Mouse (Mus musculus) B cell, adult 2 months (primary cell): ENCODE data around the gene Gapdhs.
"Not testable (repeated sequence)": the region's sequence is repeated elsewhere in the genome, so short reads cannot be mapped to it uniquely, and the experiment has no call there.

ENCODE experiments used
- DNase-seq, 2 experiments: peaks; one replicate each; pipeline ENCODE4 v3.0.0; 2022

Gene Gapdhs

DNA sequence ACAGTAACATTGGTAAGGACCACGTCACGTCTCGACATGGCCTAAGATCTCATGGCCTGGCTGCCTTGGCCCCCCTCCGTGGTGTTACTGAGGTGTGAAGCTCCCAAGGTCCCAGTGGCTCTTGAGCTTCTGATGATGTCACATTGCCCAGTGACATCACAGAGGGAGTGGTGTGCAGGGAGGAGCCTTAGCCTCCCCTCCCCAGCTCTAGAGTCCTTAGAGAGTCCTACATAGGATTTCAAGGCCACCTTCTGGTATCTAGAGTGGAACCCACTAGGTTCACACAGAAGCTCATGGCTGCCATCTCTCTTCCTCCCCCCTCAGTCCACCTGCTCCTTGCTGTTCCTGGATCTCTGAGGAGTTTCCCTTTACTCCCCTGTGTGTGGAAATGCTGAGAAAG, at the start of gene Gapdhs:
TSS of gene Gapdhs (minus strand) at position 65 of the 400 bp plus-strand sequence.
- not testable (repeated sequence) for DNase-seq

DNA sequence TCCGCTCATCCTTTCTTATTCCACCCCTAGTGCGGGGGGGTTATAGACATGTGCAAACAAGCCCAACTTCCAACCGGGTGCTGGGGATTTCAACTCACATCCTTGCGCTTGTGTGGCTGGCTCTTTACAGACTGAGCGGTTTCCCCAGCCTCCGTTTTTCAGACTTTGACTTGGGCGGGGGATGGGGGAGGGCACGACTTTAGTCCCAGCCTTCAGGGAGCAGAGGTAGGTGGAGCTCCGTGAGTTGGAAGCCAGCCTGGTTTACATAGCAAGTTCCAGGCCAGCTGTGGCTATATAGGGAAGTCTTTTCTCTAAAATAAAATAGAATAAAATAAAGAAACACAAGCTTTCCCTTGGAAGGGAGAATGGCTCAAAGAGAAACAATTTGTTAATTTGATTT, 48.4 kb upstream of the Gapdhs start:
- DNase-seq = no peak

DNA sequence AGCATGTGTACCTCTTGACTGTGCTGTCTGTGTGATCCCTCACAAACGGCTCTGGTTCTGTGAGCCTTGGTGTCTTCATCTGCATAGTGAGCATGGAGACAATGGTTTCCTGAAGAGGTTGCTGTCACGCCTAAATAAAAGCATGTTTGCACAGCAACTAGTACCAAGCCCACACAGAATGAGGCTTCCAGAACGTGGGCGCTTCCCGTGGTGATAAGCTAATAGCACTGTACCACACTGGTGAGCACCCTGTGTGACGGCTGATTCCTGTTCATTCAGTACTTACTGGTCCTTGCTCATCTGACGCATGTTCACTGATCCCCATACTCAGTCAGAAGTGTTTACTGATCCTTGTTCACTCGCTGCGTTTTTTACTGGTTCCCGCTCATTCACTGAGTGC, 46.7 kb upstream of the Gapdhs start:
- no peak for DNase-seq

DNA sequence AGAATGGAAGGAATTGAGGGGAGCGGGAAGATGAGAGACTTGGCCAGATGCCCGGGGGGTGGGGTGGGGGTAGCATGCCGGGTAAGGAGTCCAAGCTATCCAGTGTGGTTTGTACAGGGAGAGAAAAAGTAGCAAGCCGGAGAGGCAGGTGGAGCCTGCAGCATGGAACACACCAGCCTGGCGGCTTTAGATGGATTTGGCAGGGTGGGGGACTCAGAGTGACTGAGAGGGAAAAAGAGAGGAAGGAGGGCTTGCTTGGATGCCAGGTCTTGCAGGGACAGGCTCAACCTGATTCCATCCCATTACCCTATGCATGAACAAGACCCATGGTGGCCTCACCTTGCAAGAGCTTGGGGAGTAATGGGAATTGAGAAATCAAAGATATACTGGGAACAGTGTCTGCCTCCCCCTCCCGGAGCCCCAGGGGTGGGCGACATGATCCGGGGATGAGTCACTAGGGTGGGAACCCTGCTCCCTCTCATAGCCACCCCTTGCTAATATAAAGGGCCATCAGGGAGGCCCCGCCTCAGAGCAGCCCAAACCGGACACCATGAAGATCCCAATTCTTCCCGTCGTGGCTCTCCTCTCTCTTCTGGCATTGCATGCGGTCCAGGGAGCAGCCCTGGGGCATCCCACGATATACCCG, 44.0 kb upstream of the Gapdhs start, which contains the start of gene Krtdap:
TSS of gene Krtdap (plus strand) at position 520 of the 646 bp plus-strand sequence.
- no peak for DNase-seq

GRCm38 (mm10) chr7:30785721-30786546, 42.5 kb upstream of the Gapdhs start:
- DNase-seq = no peak

DNA sequence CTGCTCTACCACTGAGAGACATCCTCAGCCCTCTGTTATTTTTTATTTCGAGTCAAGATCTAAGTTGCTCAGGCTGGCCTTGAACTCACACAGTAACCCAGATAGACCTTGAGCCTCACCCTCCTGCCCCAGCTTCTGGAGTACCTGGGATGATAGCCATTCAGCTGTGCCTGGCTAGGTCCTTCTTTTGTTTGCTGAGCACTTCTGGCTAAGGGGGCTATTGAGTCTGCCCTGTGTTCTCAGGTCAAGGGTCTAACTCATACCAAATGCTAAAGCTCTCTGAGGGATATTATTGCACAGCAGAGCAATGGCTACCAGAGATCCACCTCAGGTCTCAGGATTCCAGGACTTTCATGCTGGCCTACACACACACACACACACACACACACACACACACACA, 41.7 kb upstream of the Gapdhs start:
- DNase-seq = no peak

DNA sequence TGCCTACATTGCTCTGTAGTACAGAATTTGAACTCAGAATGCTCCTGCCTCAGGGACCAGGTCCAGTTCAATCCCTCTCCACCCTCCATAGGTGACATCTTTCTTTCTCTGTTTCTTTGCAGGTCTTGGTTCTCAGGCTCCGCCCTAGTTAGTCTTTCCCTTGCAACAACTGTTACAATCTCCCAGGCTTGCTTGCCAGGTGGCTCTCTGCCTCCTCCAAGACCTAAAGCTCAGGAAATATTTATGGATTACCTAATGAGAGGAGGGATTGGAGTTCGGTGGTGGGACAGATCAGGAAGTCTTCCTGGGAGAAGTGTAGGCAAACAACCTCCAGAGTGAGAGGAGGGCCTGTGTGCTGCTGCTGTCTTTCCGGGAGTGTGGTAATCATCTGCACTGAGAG, 39.2 kb upstream of the Gapdhs start:
- DNase-seq = no peak

DNA sequence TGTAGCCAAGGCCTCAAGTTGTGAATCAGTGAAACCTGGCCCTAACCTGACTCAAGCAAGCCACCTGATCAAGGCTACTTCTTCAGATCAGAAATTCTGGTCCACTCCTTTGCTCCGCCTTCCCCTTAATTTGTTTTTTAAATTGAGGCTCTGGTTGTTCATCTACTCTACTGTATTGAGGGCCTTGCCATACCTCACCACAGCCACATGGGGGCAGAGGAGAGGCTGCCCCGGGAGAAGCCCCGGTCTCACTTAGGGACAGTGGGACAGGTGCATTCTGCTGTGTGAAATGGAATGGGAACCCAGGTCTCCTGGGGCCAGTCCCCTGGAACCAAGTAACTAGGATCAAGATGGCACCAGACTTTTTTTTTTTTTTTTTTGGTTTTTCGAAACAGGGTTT, 38.3 kb upstream of the Gapdhs start:
- DNase-seq = peak; percentile 56 to 58

GRCm38 (mm10) chr7:30777911-30778310, 34.4 kb upstream of the Gapdhs start:
- no peak for DNase-seq

- no peak for DNase-seq
Measured at GRCm38 (mm10) chr7:30777081-30777579, 33.6 kb upstream of the Gapdhs start.

DNA sequence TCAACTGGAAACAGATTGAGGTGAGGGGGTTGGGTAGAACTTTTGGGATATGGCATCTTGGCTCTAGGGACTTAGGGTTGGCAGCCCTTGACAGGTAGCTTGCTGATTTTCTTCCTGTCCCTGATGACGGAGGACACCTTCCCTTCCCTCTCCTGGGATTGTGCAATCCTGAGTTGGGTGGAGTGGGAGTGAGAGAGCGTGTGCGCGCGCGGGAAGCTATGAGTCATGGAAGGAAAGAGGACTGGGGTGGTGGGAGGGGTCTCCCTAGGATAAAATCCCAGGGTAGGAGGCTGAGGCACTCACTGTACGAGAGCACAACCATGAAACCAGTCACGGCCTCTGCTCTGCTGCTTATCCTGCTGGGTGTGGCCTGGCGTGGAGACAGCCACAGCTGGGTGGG, 32.6 kb upstream of the Gapdhs start:
- DNase-seq = no peak

DNA sequence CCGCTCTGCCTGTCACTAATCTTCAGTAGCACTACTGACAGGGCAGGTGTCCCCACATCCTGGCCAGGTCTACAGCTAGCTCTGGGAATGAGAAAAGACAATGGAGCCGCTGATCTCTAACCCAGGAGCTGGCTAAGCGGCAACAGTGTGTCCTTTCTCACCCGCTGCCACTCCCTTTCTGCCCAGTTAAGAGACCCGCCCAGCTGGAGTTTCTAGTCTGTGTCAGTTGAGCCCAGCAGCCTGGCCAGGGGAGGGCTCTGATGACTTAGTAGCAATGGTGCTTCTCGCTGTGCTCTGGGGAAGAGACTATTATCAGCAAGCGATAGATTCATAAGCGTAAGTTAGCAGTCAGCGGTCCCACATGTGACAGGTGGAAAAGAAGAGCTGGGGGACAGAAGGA, 25.8 kb upstream of the Gapdhs start:
- peak; percentile 23 to 29 for DNase-seq

- no peak for DNase-seq
Measured at GRCm38 (mm10) chr7:30766408-30766807, 22.9 kb upstream of the Gapdhs start.

DNA sequence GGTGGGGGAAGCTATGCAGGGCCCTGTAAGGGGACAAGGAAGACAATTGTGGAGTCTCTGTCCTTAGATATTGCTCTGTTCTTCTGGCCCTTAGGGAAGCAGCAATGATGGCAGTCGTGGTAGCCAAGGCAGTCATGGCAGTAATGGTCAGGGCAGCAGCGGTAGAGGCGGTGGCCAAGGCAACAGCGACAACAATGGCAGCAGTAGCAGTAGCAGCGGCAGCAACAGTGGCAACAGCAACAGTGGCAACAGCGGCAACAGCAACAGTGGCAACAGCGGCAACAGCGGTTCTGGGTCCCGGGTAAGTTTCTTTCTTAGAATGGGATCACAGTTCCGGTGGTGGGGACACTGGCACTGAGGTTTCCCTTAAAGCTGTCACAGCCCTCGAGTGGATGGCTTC, 21.7 kb upstream of the Gapdhs start:
- no peak for DNase-seq

GRCm38 (mm10) chr7:30763456-30763855, 20.0 kb upstream of the Gapdhs start, which contains the start of gene Dmkn:
Gene Dmkn (plus strand): TSS chr7:30763756.
- DNase-seq = no peak

DNA sequence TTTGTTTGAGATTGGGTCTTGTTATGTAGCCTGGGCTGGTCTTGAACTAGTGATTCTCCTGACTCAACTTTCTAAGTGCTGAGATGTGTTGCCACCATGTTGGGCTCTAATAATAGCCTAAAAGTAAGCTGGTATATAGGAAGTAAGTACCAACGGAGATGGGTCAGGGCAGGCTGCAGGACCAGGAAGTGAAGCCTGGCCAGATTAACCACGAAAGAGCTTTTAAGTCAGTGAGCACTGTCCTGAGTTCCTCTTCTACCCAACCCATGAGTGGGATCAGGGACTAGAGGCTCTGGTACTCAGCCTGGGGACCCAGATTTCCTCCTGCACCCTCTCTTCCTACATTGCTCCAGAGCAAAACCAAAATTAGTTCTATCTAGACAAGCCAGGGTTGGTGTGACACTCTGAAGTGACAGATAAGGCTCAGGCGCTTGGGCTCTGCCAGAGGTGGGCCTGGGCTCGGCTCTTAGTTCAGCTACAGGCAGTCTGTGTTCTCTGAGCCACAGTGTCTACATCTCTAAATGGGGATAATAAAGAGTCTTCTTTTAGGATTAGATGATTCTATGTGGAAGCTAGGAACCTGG, 18.4 kb upstream of the Gapdhs start:
- no peak for DNase-seq

GRCm38 (mm10) chr7:30758853-30759252, 15.4 kb upstream of the Gapdhs start:
- DNase-seq = peak; percentile 36 to 47

DNA sequence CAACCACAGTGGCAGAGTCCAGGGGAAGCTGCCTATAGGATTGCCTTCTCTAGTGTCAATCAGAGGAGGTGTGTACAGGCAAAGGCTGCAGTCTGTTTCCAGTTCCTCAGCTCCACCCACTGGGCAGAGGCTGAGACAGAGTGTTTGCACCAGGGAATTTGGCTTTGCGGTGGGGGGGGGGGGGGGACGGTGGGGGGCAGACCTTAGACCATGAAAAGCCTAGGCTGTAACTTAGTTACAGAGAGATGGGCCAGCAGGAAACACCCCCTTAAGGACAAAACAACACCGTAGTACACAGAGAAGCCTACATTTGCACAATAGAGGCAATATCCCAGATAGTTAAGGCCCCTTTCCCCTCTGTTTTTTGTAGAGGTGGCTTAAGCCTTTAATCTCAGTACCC, 13.5 kb upstream of the Gapdhs start:
- DNase-seq = no peak

- no peak for DNase-seq
Measured at GRCm38 (mm10) chr7:30751086-30751669, 7.7 kb upstream of the Gapdhs start, which contains the start of gene Sbsn. Gene Sbsn (plus strand): TSS chr7:30751471.

- no peak for DNase-seq
Measured at GRCm38 (mm10) chr7:30749824-30750606, 6.5 kb upstream of the Gapdhs start.

GRCm38 (mm10) chr7:30747525-30748204, 4.2 kb upstream of the Gapdhs start:
- no peak for DNase-seq
